Mouse (Mus musculus) gastrocnemius, postnatal 25 days (tissue): ENCODE measurements around the gene Dcaf12. TPM values are rescaled to one million over a fixed set of nuclear protein-coding genes. Genes with fewer than 3 reads are reported as not detected.

Experiments used
- total RNA-seq, 2 experiments: library from RNA; stranded (reverse); gene quantifications; 1 replicate in 1 of 2; 2 replicates in 1 of 2; pipeline ENCODE4 v1.2.3; 2021

Gene Dcaf12
- total RNA-seq, 2 experiments from 2014 or later = 25.9 to 26.6 TPM

Other genes with a start within 250 kb of the Dcaf12 start
- not detected for gene Aqp3, start 216.7 kb downstream of the Dcaf12 start, total RNA-seq
- 10 to 100 TPM; 13.4 to 13.5 TPM for gene Nol6, start 190.4 kb downstream of the Dcaf12 start, total RNA-seq
- gene Ube2r2, start 179.1 kb downstream of the Dcaf12 start, total RNA-seq = 100 to 1,000 TPM; 105 to 110 TPM
- gene Ubap2, start 39.7 kb downstream of the Dcaf12 start, total RNA-seq = 10 to 100 TPM; 70.4 to 92.0 TPM
- 10 to 100 TPM; 30.2 to 33.2 TPM for gene Ubap1, start 34.1 kb upstream of the Dcaf12 start, total RNA-seq
- gene Kif24, start 150.0 kb upstream of the Dcaf12 start, total RNA-seq = under 1 TPM; 0.10 to 0.21 TPM
- gene Nudt2, start 150.3 kb upstream of the Dcaf12 start, total RNA-seq = 10 to 100 TPM; 17.3 to 20.5 TPM
- gene AI464131, start 188.2 kb upstream of the Dcaf12 start, total RNA-seq = 10 to 100 TPM; 59.5 to 75.2 TPM
- gene 1110017D15Rik, start 202.4 kb upstream of the Dcaf12 start, total RNA-seq = not detected